26 mouse cellular contexts compared by ENCODE assay signal in the genomic region with DNA sequence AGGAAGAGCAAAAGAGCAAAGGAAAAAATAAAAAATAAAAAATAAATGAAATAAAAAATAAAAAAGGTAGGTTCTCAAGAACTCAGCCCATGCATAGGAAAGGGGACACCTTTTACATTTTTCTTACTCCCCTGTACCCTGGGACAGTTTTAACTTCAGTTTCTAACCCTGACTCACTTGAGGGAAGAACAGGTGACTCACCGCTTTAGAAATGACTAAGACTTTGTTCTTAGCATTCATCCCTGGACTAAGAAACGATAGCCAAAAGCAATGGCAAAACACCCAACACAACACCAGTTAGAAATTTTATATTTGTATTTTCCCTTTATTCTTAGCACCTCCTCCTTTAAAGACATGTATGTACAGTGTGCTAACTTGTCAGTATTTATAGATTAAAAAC.
"Had no signal": no experiment of that assay in that cellular context is flagged by ENCODE, and none has a peak within 500 bp of the region (broad histone marks: within the 10 kb centered on the region; RNA-seq: fewer than 3 reads in every experiment).

No protein-coding gene starts in this region.

- DNase-seq: gastrocnemius, adult 2 months; gastrocnemius, postnatal 10 days; gastrocnemius, postnatal 25 days; heart, adult 2 months; heart, postnatal 4 days; kidney, adult 11 months; kidney, adult 2 months; kidney, adult 9 months; kidney, postnatal 36 days; left cerebral cortex, postnatal 4 days; liver; liver, embryonic 13.5 days; liver, postnatal 0 days had no signal

- H3K27me3 ChIP-seq: heart, embryonic 13.5 days; heart, embryonic 15.5 days; hindbrain, embryonic 12.5 days; kidney, embryonic 15.5 days; limb, embryonic 12.5 days; liver, embryonic 13.5 days; liver, embryonic 15.5 days had no signal

- H3K4me1 ChIP-seq: heart, embryonic 13.5 days; heart, embryonic 15.5 days; hindbrain, embryonic 10.5 days; hindbrain, embryonic 12.5 days; limb, embryonic 12.5 days; liver, embryonic 13.5 days; liver, embryonic 15.5 days had no signal

- H3K36me3 ChIP-seq: heart, embryonic 13.5 days; heart, embryonic 15.5 days; hindbrain, embryonic 10.5 days; hindbrain, embryonic 12.5 days; kidney, embryonic 15.5 days; limb, embryonic 12.5 days; liver, embryonic 13.5 days; liver, embryonic 15.5 days had no signal

- H3K9me3 ChIP-seq: heart, embryonic 13.5 days; heart, embryonic 15.5 days; hindbrain, embryonic 10.5 days; hindbrain, embryonic 12.5 days; kidney, embryonic 15.5 days; limb, embryonic 12.5 days; liver, embryonic 13.5 days; liver, embryonic 15.5 days had no signal

- ATAC-seq: hindbrain, embryonic 16.5 days; intestine, embryonic 16.5 days; liver, postnatal 0 days had no signal

- H3K4me2 ChIP-seq: heart, embryonic 11.5 days; heart, embryonic 13.5 days; heart, embryonic 15.5 days; hindbrain, embryonic 12.5 days; hindbrain, embryonic 14.5 days; kidney, embryonic 15.5 days; limb, embryonic 12.5 days; liver, embryonic 11.5 days; liver, embryonic 13.5 days; liver, embryonic 15.5 days had no signal

- H3K27ac ChIP-seq: gastrocnemius, adult 2 months; heart, adult 2 months; heart, embryonic 13.5 days; heart, embryonic 15.5 days; hindbrain, embryonic 10.5 days; hindbrain, embryonic 12.5 days; hindbrain, embryonic 14.5 days; kidney, postnatal 0 days; liver, embryonic 13.5 days; liver, embryonic 15.5 days had no signal

- H3K9ac ChIP-seq: heart, embryonic 13.5 days; heart, embryonic 15.5 days; hindbrain, embryonic 12.5 days; hindbrain, embryonic 14.5 days; kidney, embryonic 15.5 days; limb, embryonic 12.5 days; liver, embryonic 13.5 days; liver, embryonic 15.5 days; liver, postnatal 0 days had no signal

- H3K4me3 ChIP-seq: gastrocnemius, adult 2 months; heart, adult 2 months; heart, embryonic 13.5 days; heart, embryonic 15.5 days; hindbrain, embryonic 10.5 days; hindbrain, embryonic 12.5 days; kidney, embryonic 15.5 days; limb, embryonic 12.5 days; liver, embryonic 13.5 days; liver, embryonic 15.5 days had no signal
